Mouse (Mus musculus): ENCODE results near the gene Zfp967. TPM values are rescaled to one million over a fixed set of nuclear protein-coding genes. Genes with fewer than 3 reads are reported as not detected.
"Not testable (repeated sequence)": the region's sequence is repeated elsewhere in the genome, so short reads cannot be mapped to it uniquely, and the experiment has no call there.

Gene Zfp967
- polyA plus RNA-seq (2014; fragmentation: Nextera tagmentation; extraction: Ambion mirVana): not detected in 2 replicates

DNA sequence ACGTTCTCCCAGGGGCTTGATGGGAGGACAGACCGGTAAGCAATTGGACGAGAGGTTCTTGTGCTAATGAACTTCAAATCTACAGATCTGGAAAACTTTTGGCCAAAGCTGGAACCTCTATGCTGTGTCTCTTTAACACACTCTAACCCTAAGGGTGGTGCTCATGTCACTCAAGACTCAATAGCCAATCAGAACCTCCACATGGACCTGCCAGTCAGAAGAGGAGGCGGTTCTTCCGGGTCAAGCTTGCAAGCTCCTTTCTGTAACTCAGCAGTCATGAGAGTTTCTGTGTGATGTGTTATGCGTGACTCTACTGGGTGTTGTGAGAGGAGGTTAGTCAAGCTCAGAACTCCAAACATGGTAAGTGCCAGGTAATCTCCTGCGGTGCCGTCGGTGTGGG is at the start of gene Zfp967:
Gene Zfp967 (plus strand): TSS at position 301 of the 400 bp plus-strand sequence.
- H3K27me3 ChIP-seq (replicated peaks; ENCODE audit: control insufficient read depth, insufficient read depth, low read length); H3K27ac ChIP-seq (replicated peaks; ENCODE audit: low read depth, low read length); ATAC-seq (ENCODE audit: low read depth); H3K9ac ChIP-seq (ENCODE audit: low read depth, low read length); H3K4me3 ChIP-seq (ENCODE audit: low read depth, low read length); H3K4me2 ChIP-seq (ENCODE audit: low read depth, low read length); H3K36me3 ChIP-seq (ENCODE audit: control insufficient read depth, insufficient read depth, low read length); DNase-seq (ENCODE audit: low spot score); H3K4me1 ChIP-seq (ENCODE audit: control insufficient read depth, insufficient read depth, low read length); H3K9me3 ChIP-seq (ENCODE audit: control insufficient read depth, low read length): not testable (repeated sequence)
- WGBS: no CpG with 5 or more reads among the region's 9 CpGs

DNA sequence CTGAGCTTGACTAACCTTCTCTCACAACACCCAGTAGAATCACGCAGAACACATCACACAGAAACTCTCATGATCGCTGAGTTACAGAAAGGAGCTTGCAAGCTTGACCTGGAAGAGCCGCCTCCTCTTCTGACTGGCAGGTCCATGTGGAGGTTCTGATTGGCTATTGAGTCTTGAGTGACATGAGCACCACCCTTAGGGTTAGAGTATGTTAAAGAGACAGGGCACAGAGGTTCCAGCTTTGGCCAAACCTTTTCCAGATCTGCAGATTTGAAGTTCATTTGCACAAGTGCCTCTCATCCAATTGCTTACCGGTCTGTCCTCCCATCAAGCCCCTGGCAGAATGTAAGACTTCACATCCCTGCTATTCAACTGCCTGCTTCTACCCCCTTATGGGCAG is 34.2 kb upstream of the Zfp967 start, which contains the start of gene Gm14434:
Gene Gm14434 (minus strand): TSS at position 101 of the 400 bp plus-strand sequence.
- not testable (repeated sequence) for H3K9me3 ChIP-seq (ENCODE audit: control insufficient read depth, low read length); H3K4me3 ChIP-seq (ENCODE audit: low read depth, low read length); H3K27me3 ChIP-seq (replicated peaks; ENCODE audit: control insufficient read depth, insufficient read depth, low read length); H3K9ac ChIP-seq (ENCODE audit: low read depth, low read length); H3K4me2 ChIP-seq (ENCODE audit: low read depth, low read length); H3K36me3 ChIP-seq (ENCODE audit: control insufficient read depth, insufficient read depth, low read length); H3K4me1 ChIP-seq (ENCODE audit: control insufficient read depth, insufficient read depth, low read length); ATAC-seq (ENCODE audit: low read depth); H3K27ac ChIP-seq (replicated peaks; ENCODE audit: low read depth, low read length); DNase-seq (ENCODE audit: low spot score)
- WGBS: no CpG with 5 or more reads among the region's 4 CpGs

Other genes starting within 250 kb of the Zfp967 start
- not detected in 2 replicates for gene Gm11009, start 201.6 kb upstream of the Zfp967 start, polyA plus RNA-seq (2014; fragmentation: Nextera tagmentation; extraction: Ambion mirVana)
- gene Gm14435, start 97.5 kb upstream of the Zfp967 start, polyA plus RNA-seq (2014; fragmentation: Nextera tagmentation; extraction: Ambion mirVana): 14.6 and 15.5 TPM in 2 replicates
- gene Gm14434, start 34.3 kb upstream of the Zfp967 start, polyA plus RNA-seq (2014; fragmentation: Nextera tagmentation; extraction: Ambion mirVana): 8.9 and 10.8 TPM in 2 replicates
- 13.2 and 23.0 TPM in 2 replicates for gene Gm14308, start 115.3 kb downstream of the Zfp967 start, polyA plus RNA-seq (2014; fragmentation: Nextera tagmentation; extraction: Ambion mirVana)
- gene Zfp973, start 149.5 kb downstream of the Zfp967 start, polyA plus RNA-seq (2014; fragmentation: Nextera tagmentation; extraction: Ambion mirVana): 9.8 and 11.2 TPM in 2 replicates
- gene Gm14305, start 187.3 kb downstream of the Zfp967 start, polyA plus RNA-seq (2014; fragmentation: Nextera tagmentation; extraction: Ambion mirVana): 35.6 and 36.4 TPM in 2 replicates